ENCODE assay signal across 31 mouse cellular contexts in genomic region chr6:3973679-3974078, GRCm38 (mm10). TPM values are rescaled to one million over a fixed set of nuclear protein-coding genes. Genes with fewer than 3 reads are reported as not detected.
"Had no signal": no experiment of that assay in that cellular context is flagged by ENCODE, and none has a peak within 500 bp of the region (broad histone marks: within the 10 kb centered on the region; RNA-seq: fewer than 3 reads in every experiment).

No protein-coding gene starts in this region.

- H3K9ac ChIP-seq: kidney, embryonic 15.5 days; limb, embryonic 12.5 days; limb, embryonic 15.5 days; liver, embryonic 15.5 days; neural tube, embryonic 13.5 days; stomach, embryonic 15.5 days had no signal

- DNase-seq: kidney, adult 18-20 months; kidney, postnatal 10 days; layer of hippocampus, postnatal 36 days; left cerebral cortex, postnatal 4 days; lung, adult 2 months; lung, postnatal 14 days; midbrain, embryonic 14.5 days; retina, postnatal 1 day; right cerebral cortex, postnatal 25 days; spleen, adult 18-20 months; thymus, postnatal 36 days had no signal

- H3K9me3 ChIP-seq: kidney, embryonic 15.5 days; limb, embryonic 12.5 days; limb, embryonic 15.5 days; liver, embryonic 15.5 days; neural tube, embryonic 13.5 days; stomach, embryonic 15.5 days had no signal

- H3K4me1 ChIP-seq: kidney, embryonic 15.5 days; limb, embryonic 12.5 days; limb, embryonic 15.5 days; liver, embryonic 15.5 days; neural tube, embryonic 13.5 days; stomach, embryonic 15.5 days had no signal

- H3K36me3 ChIP-seq: kidney, embryonic 15.5 days; limb, embryonic 12.5 days; limb, embryonic 15.5 days; liver, embryonic 15.5 days; neural tube, embryonic 13.5 days; stomach, embryonic 15.5 days had no signal

- H3K27ac ChIP-seq: kidney, embryonic 15.5 days; left cerebral cortex, adult 2 months; limb, embryonic 12.5 days; limb, embryonic 15.5 days; liver, embryonic 15.5 days; macrophage; neural tube, embryonic 13.5 days; stomach, embryonic 15.5 days had no signal

- H3K4me3 ChIP-seq: kidney, embryonic 15.5 days; left cerebral cortex, adult 2 months; limb, embryonic 12.5 days; limb, embryonic 15.5 days; liver, embryonic 15.5 days; myocyte; neural tube, embryonic 13.5 days; stomach, embryonic 15.5 days had no signal

- H3K4me2 ChIP-seq: kidney, embryonic 15.5 days; limb, embryonic 12.5 days; limb, embryonic 15.5 days; liver, embryonic 11.5 days; liver, embryonic 15.5 days; midbrain, embryonic 11.5 days; neural tube, embryonic 13.5 days; stomach, embryonic 15.5 days had no signal

- H3K27me3 ChIP-seq: limb, embryonic 15.5 days; liver, embryonic 15.5 days; stomach, embryonic 15.5 days had no signal

RNA-seq across cellular contexts. Expression of gene Tfpi2, which starts 15.0 kb away (rescaled TPM):
- total RNA-seq: layer of hippocampus, adult 8-10 months; layer of hippocampus, postnatal 36 days; left cerebral cortex, adult 2 months; left cerebral cortex, postnatal 4 days; megakaryocyte-erythroid progenitor cell, adult 5-6 weeks; monocyte, adult 5-6 weeks; neutrophil, adult 5-6 weeks had no signal
- polyA plus RNA-seq: macrophage had no signal

RNA-seq across cellular contexts. Expression of gene Gngt1, which starts 19.9 kb away (rescaled TPM):
- total RNA-seq: layer of hippocampus, adult 8-10 months; layer of hippocampus, postnatal 10 days; layer of hippocampus, postnatal 36 days; left cerebral cortex, adult 2 months; left cerebral cortex, postnatal 10 days; left cerebral cortex, postnatal 4 days; megakaryocyte-erythroid progenitor cell, adult 5-6 weeks; monocyte, adult 5-6 weeks; neutrophil, adult 5-6 weeks had no signal
- polyA plus RNA-seq: kidney, embryonic 15.5 days; limb, embryonic 12.5 days; limb, embryonic 15.5 days; liver, embryonic 11.5 days; liver, embryonic 15.5 days; lung, adult 2 months; lung, embryonic 16.5 days; macrophage; midbrain, embryonic 11.5 days; midbrain, embryonic 14.5 days; myocyte; neural tube, embryonic 13.5 days; stomach, embryonic 15.5 days; thymus, postnatal 0 days; urinary bladder, adult 2 months had no signal
